Mouse (Mus musculus) embryonic fibroblast, embryonic 13.5 days (primary cell): ENCODE measurements around the gene Gnas.

ENCODE experiments used
- CTCF ChIP-seq: IDR thresholded peaks from 2 replicates; pipeline ENCODE4 v1.5.1; 2011; ENCODE audit warnings: mild to moderate bottlenecking, control low read depth, low read length, moderate library complexity, borderline replicate concordance; ENCODE audit not compliant: insufficient read depth
- POLR2A ChIP-seq: IDR thresholded peaks from 2 replicates; pipeline ENCODE4 v1.6.1; 2011; ENCODE audit warnings: low read depth, mild to moderate bottlenecking, control low read depth, low read length, moderate library complexity

DNA sequence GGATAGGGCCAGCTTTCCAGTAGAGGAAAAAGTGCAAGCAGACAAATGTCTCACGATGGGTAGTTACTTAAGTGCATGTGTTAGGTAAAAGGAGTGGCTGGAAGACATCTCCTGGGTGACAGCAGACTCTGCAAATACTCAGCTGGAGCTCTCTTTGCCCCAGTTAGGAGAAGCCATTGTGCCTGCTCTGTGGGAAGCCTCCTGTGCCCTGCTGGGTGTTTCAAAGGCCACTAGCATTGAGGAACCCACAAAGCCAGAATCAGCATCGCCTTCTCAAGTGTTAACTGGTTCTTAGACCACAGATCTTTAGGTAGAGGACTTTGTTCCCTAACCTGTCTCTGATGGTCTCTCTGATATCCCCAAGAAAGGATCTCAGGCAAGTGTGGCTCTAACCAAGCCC lies 26.8 kb upstream of the Gnas start:
- no peak for TF ChIP-seq POLR2A
- no peak for TF ChIP-seq CTCF
